Mouse (Mus musculus): Measurements from ENCODE around the gene Numbl.

Numbl gene

DNA sequence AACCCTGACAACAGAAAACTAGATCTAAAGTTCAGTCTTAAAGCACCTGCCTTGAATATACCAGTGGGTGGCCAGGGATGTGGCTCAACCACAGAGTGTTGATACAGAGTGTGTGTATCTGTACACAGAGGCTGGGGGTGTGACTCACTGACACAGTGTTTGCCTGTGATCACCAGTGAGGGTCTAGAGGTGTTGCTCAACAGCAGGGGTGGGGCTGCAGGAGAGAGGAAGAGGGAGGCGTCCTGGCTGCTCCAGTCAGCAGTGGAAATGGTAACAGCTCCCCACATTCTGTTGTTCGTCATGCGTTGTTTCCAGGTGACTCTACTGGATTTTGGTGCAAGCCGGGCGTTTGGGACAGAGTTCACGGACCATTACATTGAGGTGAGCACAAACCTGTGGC is 6.3 kb upstream of the Numbl start:
- DNase-seq (ENCODE audit: low read depth, low spot score) = no peak

DNA sequence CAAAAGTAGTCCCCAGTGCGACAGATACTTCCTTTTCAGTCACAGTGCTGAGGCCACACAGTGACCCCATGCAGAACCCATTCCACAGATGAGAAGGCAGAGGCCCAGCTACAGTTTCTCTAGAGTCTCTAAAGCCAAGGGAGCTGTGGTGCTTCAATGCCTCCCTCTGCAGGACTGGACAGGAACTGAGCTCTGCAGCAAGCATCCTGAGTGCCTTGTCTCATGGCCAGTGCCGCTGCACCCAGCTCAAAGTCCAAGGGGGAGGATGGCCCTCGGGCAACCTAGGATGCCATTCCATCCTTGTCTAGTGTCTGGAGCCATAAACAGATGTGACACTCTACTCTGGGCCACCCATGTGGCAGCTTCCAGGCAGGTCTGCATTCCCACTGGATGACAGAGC is 2.5 kb upstream of the Numbl start:
- no peak for DNase-seq (ENCODE audit: low read depth, low spot score)

DNA sequence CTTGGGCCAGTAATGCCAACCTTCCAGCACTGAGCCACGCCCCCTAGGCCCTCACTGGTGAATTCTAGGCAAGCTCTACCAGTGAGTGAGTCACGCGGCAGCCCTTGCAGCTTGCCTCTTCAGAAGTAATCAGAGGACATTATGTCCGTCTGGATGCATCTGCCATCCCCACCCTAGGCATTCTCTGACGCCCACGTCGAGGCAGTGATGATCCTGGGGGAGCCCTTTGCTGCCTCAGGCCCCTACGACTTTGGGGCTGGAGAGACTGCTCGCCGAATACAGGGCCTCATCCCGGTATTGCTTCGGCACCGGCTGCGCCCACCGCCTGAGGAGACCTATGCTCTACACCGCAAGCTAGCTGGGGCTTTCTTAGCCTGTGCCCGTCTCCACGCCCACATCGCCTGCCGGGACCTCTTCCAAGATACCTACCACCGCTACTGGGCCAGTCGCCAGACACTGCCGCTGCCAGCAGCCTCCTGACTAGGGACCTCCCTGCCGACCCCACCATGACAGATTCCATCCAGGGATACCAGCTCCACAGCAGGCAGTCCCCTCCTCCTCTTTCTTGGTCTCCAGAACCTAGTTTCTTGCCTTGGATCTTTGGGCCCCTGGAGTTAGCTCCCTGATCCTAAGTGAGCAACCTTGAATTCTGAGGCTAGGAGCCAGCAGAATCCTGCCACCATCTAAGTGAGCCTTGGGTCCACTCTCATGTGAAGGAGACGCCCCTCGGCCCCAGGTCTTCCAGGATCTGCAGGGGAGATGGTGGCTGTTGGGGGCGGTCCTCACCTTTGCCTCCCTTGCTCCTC is 984 bp upstream of the Numbl start:
- DNase-seq (ENCODE audit: low read depth, low spot score) = no peak

DNA sequence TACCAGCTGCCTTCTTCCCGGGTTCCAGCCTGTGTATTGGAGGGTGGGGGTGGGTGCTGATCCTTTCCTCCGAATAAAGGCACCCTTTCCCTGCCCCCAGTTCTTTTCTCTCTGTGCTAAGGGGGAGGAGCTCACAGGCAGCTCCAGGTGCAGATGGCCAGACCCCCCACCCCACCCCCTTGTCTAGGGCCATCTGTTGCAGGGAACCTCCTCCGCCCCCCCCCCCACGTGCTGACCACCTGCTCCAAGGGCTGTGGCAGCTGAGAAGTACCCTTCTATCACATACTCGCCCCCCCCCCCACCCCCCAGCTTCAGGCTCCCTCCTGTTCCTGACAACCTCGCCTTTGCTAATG is 405 bp upstream of the Numbl start:
- DNase-seq (ENCODE audit: low read depth, low spot score) = no peak

DNA sequence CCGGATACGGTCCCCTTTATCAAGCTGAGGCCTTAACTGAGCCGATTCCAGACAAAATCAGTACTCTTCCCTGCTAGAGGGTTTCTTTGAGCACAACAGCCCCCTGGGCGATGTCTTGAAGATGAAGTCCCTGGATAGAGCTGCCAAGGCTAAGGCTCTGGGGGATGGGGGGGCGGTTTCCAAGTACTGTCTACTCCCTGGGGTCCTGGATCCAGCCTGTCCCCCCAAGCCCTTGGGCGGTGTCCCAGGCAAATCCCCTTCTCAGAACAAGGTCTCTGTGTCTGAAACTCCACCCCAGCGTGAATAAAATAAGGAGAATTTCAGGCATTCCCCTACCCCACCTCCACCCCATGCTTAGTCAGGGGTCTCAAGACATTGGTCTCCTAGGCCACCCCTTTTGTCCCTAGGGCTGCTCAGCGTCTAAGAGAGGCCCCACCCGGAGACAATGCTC is 1.1 kb downstream of the Numbl start:
- no peak for DNase-seq (ENCODE audit: low read depth, low spot score)

DNA sequence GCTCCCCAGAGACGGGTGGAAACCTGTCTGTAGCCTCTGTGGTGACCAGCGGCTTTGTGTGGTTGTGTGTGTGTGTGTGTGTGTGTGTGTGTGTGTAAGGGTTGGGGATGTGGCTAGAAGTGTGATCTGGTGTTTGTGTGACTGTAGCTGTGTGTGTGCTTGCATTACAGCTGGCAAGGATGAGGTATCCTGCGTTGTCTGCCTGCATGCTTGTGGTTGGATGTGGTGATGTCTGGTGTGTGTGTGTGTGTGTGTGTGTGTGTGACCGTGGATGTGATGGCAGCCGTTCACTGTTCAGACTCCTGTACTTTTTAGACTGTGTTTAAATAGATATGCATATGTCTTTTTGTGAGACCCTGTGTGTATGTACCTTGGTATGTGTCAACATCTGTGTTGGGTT is 1.5 kb downstream of the Numbl start:
- DNase-seq (ENCODE audit: low read depth, low spot score) = no peak

DNA sequence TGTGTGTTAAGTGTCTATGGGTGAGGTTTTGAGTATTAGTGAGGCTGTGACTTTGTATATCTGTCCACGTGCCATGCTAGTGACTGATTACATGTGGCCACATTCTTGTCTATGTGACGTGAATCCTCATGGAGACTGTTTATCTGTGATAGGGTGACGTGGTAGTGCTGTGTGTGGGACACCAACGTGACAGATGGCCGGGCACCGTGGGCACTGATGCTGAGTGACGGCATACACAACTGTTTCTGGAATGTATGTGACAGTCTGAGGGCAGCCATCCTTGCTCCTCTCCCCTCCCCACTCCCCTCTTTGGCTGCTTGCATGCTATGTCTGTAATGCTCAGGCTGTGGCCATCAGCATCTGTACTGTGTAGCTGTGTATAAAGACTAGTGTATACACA is 2.6 kb downstream of the Numbl start:
- no peak for DNase-seq (ENCODE audit: low read depth, low spot score)

DNA sequence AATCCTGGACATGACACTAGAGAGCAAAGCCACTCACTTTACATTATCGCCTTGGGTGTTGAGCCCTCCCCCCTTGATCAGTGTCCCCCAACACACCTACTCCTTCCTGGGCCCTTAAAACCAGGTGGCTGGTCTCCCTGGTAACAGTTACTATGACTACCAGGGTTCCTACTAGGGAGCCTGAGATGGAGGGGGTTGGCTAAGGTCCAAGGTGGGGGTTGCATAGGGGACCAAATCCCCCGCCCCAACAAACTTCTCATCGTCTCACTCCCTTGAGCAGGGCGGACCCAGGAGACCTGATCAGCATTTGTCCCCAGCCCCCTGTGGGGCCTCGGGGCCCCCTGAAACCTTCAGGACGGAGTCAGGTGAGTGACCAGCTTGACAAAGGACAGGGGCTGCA is 3.7 kb downstream of the Numbl start:
- DNase-seq (ENCODE audit: low read depth, low spot score) = no peak

DNA sequence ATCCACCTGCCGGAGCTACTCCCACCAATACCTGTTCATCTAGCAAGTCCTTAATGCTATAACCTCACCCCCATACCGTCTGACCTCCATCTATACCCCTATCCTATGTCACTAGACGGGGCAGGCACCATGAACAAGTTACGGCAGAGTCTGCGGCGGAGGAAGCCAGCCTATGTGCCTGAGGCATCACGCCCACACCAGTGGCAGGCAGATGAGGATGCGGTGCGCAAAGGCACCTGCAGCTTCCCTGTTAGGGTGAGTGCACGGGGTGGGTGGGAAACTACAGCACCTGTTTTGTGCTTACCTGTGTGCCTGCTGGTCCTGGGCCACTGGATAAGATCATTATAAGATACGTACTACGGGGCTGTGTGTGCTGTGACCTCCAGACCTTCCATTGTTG is 6.5 kb downstream of the Numbl start:
- DNase-seq (ENCODE audit: low read depth, low spot score) = no peak

DNA sequence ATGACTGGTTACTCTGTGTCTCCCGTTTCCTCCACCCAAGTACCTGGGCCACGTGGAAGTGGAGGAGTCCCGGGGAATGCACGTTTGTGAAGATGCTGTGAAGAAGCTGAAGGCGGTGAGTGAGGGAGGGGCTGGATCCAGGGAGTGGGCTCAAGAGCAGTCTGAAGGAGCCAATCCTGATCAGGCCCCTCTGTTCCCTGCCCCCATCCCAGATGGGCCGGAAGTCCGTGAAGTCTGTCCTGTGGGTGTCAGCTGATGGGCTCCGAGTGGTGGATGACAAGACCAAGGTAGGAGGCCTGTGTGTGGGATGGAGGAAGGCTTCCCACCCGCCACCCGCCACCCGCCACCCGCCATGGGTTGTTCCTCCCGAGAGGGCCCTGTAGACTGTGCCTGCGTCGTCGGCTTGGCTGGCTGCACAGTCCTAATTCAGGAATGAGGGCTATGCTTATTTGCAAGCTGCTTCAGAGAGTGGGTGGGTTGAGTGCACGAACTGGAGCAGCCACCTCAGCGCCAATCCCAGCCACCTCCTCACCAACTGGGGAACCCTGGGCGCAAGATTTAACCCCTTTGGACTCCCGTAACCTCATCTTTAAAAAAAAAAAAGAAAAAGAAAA is 8.4 kb downstream of the Numbl start:
- DNase-seq (ENCODE audit: low read depth, low spot score) = no peak

DNA sequence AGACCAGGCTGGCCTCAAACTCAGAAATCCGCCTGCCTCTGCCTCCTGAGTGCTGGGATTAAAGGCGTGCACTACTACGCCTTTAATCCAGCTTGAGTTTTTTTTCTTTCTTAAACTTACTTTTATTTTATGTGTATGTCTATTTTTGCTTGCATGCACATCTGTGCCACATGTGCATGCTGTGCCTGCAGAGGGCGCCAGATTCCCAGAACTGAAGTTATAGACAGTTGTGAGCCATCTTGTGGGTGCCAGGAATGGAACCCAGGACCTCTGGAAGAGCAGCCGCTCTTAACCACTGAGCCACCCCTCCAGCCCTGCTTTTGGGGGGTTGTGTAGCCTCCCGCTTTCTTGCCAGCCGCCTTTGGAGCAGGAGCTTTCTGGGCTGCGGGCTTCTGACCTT is 13.2 kb downstream of the Numbl start:
- DNase-seq (ENCODE audit: low read depth, low spot score) = no peak

DNA sequence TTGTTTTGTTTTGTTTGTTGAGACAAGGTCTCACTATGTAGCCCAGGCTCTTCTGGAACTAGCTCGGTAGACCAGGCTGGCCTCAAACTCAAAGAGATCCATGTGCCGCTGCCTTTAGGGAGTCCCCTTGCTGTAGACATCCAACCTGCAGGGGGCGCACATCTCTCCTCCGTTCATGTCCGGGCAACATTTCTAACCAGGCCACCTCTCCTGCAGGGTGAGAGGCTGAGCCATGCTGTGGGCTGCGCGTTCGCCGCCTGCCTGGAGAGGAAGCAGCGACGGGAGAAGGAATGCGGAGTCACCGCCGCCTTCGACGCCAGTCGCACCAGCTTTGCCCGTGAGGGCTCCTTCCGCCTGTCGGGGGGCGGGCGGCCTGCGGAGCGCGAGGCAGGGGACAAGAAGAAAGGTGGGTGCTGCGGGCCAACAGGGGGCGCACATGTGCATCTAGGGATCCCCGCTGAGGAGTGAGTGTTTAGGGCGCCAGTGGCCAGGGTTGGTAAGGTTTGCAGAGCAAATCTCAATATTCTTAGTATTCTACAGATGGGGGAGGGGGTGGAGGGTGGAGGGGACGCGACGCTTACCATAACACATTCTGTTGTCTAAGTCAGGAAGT is 15.6 kb downstream of the Numbl start:
- no peak for DNase-seq (ENCODE audit: low read depth, low spot score)

DNA sequence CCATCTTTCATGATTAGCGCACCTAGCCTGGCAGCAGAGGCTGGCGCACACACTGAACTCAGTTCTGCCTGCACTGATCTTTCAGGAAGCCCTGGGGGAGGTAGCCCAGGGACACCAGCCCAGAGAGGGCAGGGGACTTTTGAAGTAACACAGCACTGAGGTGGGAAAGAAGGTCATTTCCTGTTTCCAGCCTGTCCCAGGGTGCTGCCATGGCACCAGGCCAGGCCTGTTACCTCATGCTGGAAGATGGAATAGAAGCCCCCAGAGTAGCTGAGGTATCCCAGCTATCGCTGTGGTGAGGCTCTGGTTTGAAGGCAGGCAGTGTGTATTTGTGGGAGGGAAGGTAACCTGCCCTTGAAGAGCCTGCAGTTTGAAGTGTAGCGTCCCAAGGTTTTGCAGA is 16.7 kb downstream of the Numbl start:
- DNase-seq (ENCODE audit: low read depth, low spot score) = no peak

DNA sequence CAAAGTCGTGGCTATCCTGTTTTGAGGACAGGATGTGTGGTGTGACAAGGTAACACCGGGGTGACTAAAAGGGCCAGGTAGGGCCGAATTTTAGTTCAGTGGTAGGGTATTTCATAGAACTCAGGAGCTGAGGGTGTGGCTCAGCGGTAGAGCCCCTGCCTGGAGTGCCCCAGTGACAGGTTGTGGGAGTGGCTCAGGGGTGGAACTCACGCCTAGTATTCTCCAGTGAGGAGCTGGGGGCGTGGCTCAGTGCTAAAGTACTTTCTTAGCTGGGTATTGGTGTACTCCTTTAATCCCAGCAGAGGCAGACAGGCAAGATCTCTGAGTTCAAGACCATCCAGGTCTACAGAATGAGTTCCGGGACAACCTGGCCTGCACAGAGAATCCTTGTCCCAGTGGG is 17.8 kb downstream of the Numbl start:
- DNase-seq (ENCODE audit: low read depth, low spot score) = no peak

DNA sequence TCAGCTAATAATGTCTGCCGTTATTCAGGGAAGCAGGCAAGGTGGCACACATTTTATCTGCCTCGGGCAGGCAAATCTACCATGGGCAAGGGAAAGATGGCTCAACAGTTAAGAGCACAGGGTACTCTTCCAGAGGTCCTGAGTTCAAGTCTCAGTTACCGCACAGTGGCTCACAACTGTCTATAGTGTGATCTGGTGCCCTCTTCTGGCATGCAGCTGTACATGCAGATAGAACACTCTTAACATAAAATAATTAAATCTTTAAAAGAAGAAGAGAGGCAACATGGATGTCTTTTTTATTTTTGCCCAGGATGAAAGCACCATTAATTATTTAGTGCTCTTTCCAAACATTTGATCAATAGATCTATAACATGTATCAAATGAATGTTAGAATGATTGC is 19.0 kb downstream of the Numbl start:
- DNase-seq (ENCODE audit: low read depth, low spot score) = no peak

DNA sequence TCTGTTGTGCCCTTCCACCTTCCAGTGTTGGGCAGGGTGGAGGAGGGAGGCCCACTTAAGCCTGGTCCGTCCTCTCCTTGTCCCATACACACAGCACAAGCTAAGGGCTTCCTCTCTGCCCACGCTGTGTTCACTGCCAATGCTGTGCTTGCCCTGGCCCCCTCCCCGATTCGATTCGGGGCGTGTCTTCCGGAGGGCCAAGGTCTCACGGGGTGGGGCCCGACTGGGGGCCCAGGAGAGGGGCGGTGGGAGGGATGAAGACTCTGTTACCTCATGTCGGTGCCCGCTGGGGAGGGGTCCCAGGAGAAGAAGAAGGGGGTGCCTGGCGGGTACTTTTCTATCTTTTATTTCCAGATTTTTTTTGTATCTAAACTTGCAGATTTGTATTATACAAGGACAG is 23.5 kb downstream of the Numbl start:
- DNase-seq (ENCODE audit: low read depth, low spot score) = no peak

DNA sequence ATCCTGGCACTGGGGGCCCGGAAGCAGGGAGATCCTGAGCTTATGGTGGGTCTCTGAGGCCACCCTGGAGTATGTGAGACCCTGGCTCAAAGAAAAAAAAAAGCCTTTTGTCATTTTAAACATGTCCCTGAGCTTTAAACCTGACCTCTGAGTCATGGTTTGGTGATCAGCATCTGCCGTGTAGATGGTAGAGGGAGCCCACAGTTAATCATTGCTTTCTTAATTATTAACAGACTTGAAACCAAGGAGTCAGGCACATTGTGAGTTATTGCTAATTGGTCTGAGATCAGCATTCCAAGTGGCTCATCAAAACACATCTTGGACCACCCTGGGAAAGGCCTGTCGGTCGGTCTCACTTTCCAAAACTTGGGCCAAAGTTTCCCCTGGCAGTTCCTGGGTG is 24.0 kb downstream of the Numbl start:
- no peak for DNase-seq (ENCODE audit: low read depth, low spot score)

DNA sequence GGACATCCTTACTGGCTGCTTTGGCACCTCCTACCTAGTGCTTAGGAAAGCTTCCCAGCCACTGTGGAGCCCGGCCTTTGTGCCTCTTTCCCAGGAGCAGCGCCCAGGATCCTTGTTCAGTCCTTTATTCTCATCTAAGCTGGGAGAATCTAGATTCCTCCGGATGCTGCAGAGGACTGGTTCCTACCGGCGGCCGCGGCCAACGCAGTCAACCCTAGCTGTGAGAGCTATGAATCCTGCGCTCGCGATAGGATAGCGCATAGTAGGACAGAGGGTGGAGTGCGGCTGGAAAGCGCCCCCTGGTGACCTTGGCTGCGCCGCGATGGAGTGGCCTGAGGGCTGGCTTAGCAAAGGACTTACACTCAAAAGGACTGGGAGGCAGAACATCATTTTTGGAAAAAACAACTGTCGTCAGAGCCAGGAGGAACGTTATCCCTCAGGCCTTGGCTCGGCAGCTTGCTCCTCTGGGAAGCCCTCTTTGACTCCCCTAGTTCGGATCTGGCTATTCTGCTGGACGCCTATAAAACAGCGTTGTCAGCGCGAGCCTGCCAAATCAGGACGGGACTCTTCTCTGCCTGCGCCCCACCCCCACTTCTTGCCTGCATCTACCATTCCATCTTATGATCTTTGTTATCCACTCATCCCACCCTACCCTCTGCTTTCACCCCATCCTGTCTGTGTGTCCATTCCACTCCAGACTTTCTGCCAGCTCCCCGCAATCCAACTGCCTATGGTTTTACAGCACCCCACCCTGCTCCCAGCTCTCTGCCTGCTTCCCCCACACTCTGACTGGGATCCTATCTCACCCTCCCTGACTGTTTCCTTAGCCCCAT is 26.8 kb downstream of the Numbl start:
- DNase-seq (ENCODE audit: low read depth, low spot score) = no peak

DNA sequence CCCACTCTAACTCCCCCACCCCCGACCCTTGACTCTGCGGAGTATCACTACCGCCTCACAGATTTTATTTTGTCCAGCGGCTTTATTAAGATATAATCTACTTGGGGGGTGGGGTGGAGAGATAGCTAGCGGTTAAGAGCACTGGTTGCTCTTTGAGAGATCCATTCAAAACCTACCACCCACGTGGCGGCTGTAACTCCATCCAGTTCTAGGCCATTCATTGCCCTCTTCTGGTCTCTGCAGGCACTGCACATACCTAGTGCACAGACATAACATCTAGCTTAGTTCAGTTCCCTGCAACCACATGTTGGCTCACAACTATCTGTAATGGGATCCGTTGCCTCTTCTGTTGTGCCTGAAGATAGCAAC is 27.4 kb downstream of the Numbl start:
- peak; percentile 56 for DNase-seq (ENCODE audit: low read depth, low spot score)

DNA sequence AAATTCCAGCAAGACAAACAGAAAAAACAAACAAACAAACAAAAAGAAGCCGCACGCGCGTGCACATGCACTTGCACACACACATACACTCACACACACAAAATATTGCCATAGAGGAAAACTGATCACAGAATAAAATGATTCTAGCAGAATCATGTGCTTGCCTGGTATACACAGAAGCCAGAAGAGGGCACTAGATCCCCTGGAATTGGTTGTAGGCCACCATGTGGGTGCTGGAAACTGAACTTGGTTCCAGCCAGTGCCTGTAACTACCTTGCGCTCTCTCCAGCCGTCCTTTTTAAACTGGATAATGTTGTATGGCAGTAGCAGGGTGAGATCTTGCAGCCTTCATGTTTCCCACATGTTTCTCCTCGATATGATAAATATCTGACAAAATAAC is 30.5 kb downstream of the Numbl start:
- DNase-seq (ENCODE audit: low read depth, low spot score) = no peak

DNA sequence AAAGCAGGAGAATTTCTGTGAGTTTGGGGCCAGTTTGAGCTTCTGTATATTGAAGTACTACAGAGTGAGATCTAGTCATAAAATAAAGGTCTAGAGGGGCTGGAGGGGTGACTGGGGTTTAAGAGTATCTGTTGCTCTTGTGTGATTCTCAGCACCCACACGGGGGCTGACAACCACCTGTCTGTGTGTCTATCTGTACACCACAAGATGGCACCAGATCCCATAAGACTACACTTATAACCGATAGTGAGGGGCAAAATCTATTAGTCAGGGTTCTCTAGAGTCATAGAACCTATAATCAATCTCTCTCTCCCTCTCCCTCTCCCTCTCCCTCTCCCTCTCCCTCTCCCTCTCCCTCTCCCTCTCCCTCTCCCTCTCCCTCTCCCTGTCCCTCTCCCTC is 32.3 kb downstream of the Numbl start:
- no peak for DNase-seq (ENCODE audit: low read depth, low spot score)

DNA sequence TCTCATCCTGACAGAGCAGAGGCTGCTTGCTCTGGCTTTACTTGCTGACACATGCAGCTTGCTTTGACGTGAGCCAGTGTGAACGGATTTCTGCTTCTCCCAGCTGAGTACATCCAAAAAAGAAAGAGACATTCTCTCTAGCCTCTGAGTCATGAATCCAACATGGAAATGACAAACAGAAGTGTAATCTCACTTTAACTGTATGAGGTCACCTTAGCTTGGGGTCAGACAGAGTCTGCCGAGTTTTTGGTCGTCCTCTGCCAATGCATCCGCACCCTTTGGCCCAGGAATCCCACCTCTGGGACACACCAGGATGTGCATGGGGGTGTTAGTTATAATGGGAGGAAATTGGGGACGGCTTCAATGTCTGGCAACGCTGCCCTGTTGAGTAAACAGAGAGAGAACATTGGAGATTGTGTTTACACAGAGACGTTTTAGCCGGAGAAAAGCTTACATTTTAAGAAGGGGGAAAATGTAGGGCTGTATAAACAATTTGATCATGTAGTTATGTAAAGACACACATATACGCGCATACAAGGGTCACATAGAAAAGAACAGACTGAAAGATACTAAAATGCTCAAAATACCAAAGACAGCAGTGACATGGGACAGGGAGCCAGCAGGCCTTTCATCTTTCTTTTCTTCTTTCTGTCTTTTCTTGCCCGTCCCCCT is 33.7 kb downstream of the Numbl start:
- no peak for DNase-seq (ENCODE audit: low read depth, low spot score)
